7 mouse cellular contexts compared by ENCODE assay signal in genomic region chr6:85961101-85962091, GRCm38 (mm10). TPM values are rescaled to one million over a fixed set of nuclear protein-coding genes. Genes with fewer than 3 reads are reported as not detected.
A peak's percentile ranks its signal among the peaks of the same experiment; 100 is the strongest.
DNase-seq lines count a peak whose midpoint lies in the region; ATAC-seq lines count a peak whose summit lies in the region.

Gene Dusp11 (minus strand): TSS chr6:85961667.

- H3K36me3 ChIP-seq in intestine, embryonic 15.5 days: no peaks in the 10 kb centered on the region; the same call in 1 of the 2 replicates
- H3K36me3 ChIP-seq in midbrain, embryonic 10.5 days: peaks cover 30% of the 10 kb centered on the region

- peak within 1 kb of the TSS; percentile 67 for H3K4me2 ChIP-seq in intestine, embryonic 15.5 days (replicated peaks)

- peak; percentile 99 for ATAC-seq in intestine, embryonic 15.5 days

- peak within 1 kb of the TSS; percentile 95 for H3K9ac ChIP-seq in intestine, embryonic 15.5 days

- H3K27ac ChIP-seq in intestine, embryonic 15.5 days: peak within 1 kb of the TSS; percentile 99
- H3K27ac ChIP-seq in midbrain, embryonic 10.5 days (replicated peaks): peak within 1 kb of the TSS; percentile 96

- no peaks in the 10 kb centered on the region for H3K9me3 ChIP-seq in intestine, embryonic 15.5 days
- H3K9me3 ChIP-seq in midbrain, embryonic 10.5 days (replicated peaks): no peaks in the 10 kb centered on the region

- H3K4me1 ChIP-seq in intestine, embryonic 15.5 days (replicated peaks): 0 out of 2 replicates have a peak, but pooled peaks cover 5% of the 10 kb centered on the region
- peaks cover 11% of the 10 kb centered on the region for H3K4me1 ChIP-seq in midbrain, embryonic 10.5 days

- peak within 1 kb of the TSS; percentile 88 for H3K4me3 ChIP-seq in intestine, embryonic 15.5 days (replicated peaks)
- peak within 1 kb of the TSS; percentile 95 for H3K4me3 ChIP-seq in midbrain, embryonic 10.5 days

- under 1% methylated on average over 70 of the region's 70 CpGs for WGBS in intestine, embryonic 15.5 days
- under 1% methylated on average over 70 of the region's 70 CpGs for WGBS in midbrain, embryonic 10.5 days

- intact Hi-C loops in gastrocnemius, postnatal 36 days (cut with DNase I): loop anchor here (5.0 kb wide), 1 partner anchor 509 kb away; the partner anchor contains the start of genes Cct7 and Pradc1
- intact Hi-C loops in left cerebral cortex, postnatal 25 days (cut with DNase I): loop anchor here (5.0 kb wide), 1 partner anchor 41 kb away; no protein-coding TSS in a partner anchor

- peak; percentile 91 to 92 for DNase-seq in adrenal gland, adult 18-20 months (ENCODE audit: low spot score in 2 of 2)
- peak; percentile 96 for DNase-seq in embryo, embryonic 11 days
- DNase-seq in gastrocnemius, postnatal 36 days: peak; percentile 91 to 92
- DNase-seq in left cerebral cortex, postnatal 25 days (ENCODE audit: low spot score in 2 of 2): peak; percentile 92 to 96
- peak; percentile 96 for DNase-seq in midbrain, embryonic 10.5 days (ENCODE audit: low spot score)
- DNase-seq in right cerebral cortex, postnatal 4 days: peak; percentile 94

- no peaks in the 10 kb centered on the region for H3K27me3 ChIP-seq in intestine, embryonic 15.5 days (replicated peaks)
- no peaks in the 10 kb centered on the region for H3K27me3 ChIP-seq in midbrain, embryonic 10.5 days (ENCODE audit: low read depth, poor library complexity, severe bottlenecking)

RNA-seq across cellular contexts. Expression of gene Dusp11, which starts in this region (rescaled TPM):
- 100 to 1,000 TPM; 107 to 157 TPM for total RNA-seq in adrenal gland, adult 18-20 months (2021)
- 10 to 100 TPM; 30.7 to 32.8 TPM for total RNA-seq in gastrocnemius, postnatal 36 days (2021)
- polyA plus RNA-seq in intestine, embryonic 15.5 days (2015; fragmentation: Nextera tagmentation; extraction: Ambion mirVana): 43.4 and 43.5 TPM in 2 replicates
- 10 to 100 TPM; 69.9 to 89.7 TPM for total RNA-seq in left cerebral cortex, postnatal 25 days (2021)
- polyA plus RNA-seq in midbrain, embryonic 10.5 days (2016; fragmentation: Nextera tagmentation; extraction: Ambion mirVana): 38.5 and 38.8 TPM in 2 replicates

Comparison
In these comparisons a context has a peak if more than half of its experiments do, and no peak if none do; other contexts are left out.
1. Peak in every context shown above with its lines: DNase-seq, ATAC-seq, H3K4me3 ChIP-seq and H3K27ac ChIP-seq.